Mouse (Mus musculus) midbrain, postnatal 0 days (tissue): ENCODE results near the gene Zbtb1. TPM values are rescaled to one million over a fixed set of nuclear protein-coding genes. Genes with fewer than 3 reads are reported as not detected.
A peak's percentile ranks its signal among the peaks of the same experiment; 100 is the strongest.

Experiments
- ATAC-seq: fragments of 200-750 bp; cut with Nextera tagmentation; 2 replicates; pipeline ENCODE4 v1.8.0; 2017; ENCODE audit warnings: moderate number of reproducible peaks, mild to moderate bottlenecking, moderate TSS enrichment, moderate library complexity; ENCODE audit not compliant: low FRiP score
- DNase-seq: peaks from one replicate; pipeline ENCODE4 v3.0.0-alpha.2; 2015; ENCODE audit warnings: low spot score
- H3K27ac ChIP-seq: fragments of 300-500 bp; sonication (generic); 2 replicates; pipeline ENCODE4 v1.5.1; 2014; ENCODE audit warnings: low read depth, mild to moderate bottlenecking, low read length, mixed read lengths
- H3K27me3 ChIP-seq: fragments of 300-500 bp; sonication (generic); 2 replicates; pipeline ENCODE4 v1.6.1; 2014; ENCODE audit warnings: low read length, control low read depth, mixed read lengths; ENCODE audit not compliant: insufficient read depth
- H3K36me3 ChIP-seq: fragments of 300-500 bp; sonication (generic); 2 replicates; pipeline ENCODE4 v1.6.1; 2014; ENCODE audit warnings: low read length, control low read depth, mixed read lengths; ENCODE audit not compliant: insufficient read depth
- H3K4me1 ChIP-seq: fragments of 300-500 bp; sonication (generic); 2 replicates; pipeline ENCODE4 v1.6.1; 2014; ENCODE audit warnings: mild to moderate bottlenecking, control low read depth, antibody characterized with exemption, low read length, mixed read lengths; ENCODE audit not compliant: insufficient read depth
- H3K4me2 ChIP-seq: fragments of 300-500 bp; sonication (generic); 2 replicates; pipeline ENCODE4 v1.6.1; 2014; ENCODE audit warnings: low read depth, mild to moderate bottlenecking, low read length, mixed read lengths; ENCODE audit not compliant: poor library complexity, severe bottlenecking
- H3K4me3 ChIP-seq: fragments of 300-500 bp; sonication (generic); 2 replicates; pipeline ENCODE4 v1.5.1; 2014; ENCODE audit warnings: low read depth, mild to moderate bottlenecking, low read length, moderate library complexity
- H3K9ac ChIP-seq: fragments of 300-500 bp; sonication (generic); replicated peaks from 2 replicates; pipeline ENCODE4 v1.6.1; 2014; ENCODE audit warnings: mild to moderate bottlenecking, low read length, moderate library complexity, mixed read lengths; ENCODE audit not compliant: poor library complexity, severe bottlenecking
- H3K9me3 ChIP-seq: fragments of 300-500 bp; sonication (generic); 2 replicates; pipeline ENCODE4 v1.6.1; 2016; ENCODE audit warnings: low read length, control low read depth
- CTCF ChIP-seq: IDR thresholded peaks from 2 replicates; pipeline ENCODE4 v1.5.1; 2016; ENCODE audit warnings: antibody characterized with exemption, mild to moderate bottlenecking
- WGBS: fragments of 180-500 bp; shearing (Covaris S2); extraction: QIAGEN DNeasy Blood & Tissue Kit; methylation state at CpG from one replicate; pipeline ENCODE4 v1.1.7; 2014; 5-methylcytosine and 5-hydroxymethylcytosine counted together
- polyA plus RNA-seq: library from polyadenylated mRNA; unstranded; fragments of >200 nt; fragmentation: Nextera tagmentation; extraction: Ambion mirVana; gene quantifications from 2 replicates; pipeline ENCODE4 v1.2.1, GENCODE M21; 2015
- total RNA-seq: library from RNA; depleted of rRNA; stranded (reverse); fragments of >200 nt; gene quantifications from 2 replicates; pipeline ENCODE4 v1.2.3, GENCODE M21; 2014

Zbtb1 gene
- total and polyA plus RNA-seq, 2 experiments from 2014 or later, result 1.9 to 2.9 TPM

GRCm38 (mm10) chr12:76397281-76397680, 27.2 kb downstream of the Zbtb1 start:
- H3K9me3 ChIP-seq, result no peaks in the 10 kb centered on the region
- DNase-seq (no peak), ATAC-seq (no peak)
- H3K4me2 ChIP-seq, result no peak overlapping the region
- 88% methylated on average over 5 of the region's 5 CpGs for WGBS
- no peak overlapping the region for H3K9ac ChIP-seq
- TF ChIP-seq CTCF, result no peak
- no peak overlapping the region for H3K27ac ChIP-seq
- H3K4me1 ChIP-seq, result no peaks in the 10 kb centered on the region
- no peaks in the 10 kb centered on the region for H3K36me3 ChIP-seq
- H3K27me3 ChIP-seq, result 0 out of 2 replicates have a peak, but pooled peaks cover 7% of the 10 kb centered on the region
- H3K4me3 ChIP-seq, result no peak overlapping the region

GRCm38 (mm10) chr12:76401674-76402073, 31.6 kb downstream of the Zbtb1 start:
- Histone ChIP-seq H3K9ac (no peak overlapping the region), H3K27me3 (peaks cover 26% of the 10 kb centered on the region), H3K9me3 (no peaks in the 10 kb centered on the region), H3K4me2 (no peak overlapping the region), H3K4me1 (0 out of 2 replicates have a peak, but pooled peaks cover 8% of the 10 kb centered on the region), H3K36me3 (no peaks in the 10 kb centered on the region), H3K4me3 (no peak overlapping the region), H3K27ac (no peak overlapping the region)
- DNase-seq (no peak), ATAC-seq (no peak)
- WGBS, result 50% methylated on average over 3 of the region's 3 CpGs
- TF ChIP-seq CTCF, result peak; percentile 37; the same call in 1 of the 2 replicates

DNA sequence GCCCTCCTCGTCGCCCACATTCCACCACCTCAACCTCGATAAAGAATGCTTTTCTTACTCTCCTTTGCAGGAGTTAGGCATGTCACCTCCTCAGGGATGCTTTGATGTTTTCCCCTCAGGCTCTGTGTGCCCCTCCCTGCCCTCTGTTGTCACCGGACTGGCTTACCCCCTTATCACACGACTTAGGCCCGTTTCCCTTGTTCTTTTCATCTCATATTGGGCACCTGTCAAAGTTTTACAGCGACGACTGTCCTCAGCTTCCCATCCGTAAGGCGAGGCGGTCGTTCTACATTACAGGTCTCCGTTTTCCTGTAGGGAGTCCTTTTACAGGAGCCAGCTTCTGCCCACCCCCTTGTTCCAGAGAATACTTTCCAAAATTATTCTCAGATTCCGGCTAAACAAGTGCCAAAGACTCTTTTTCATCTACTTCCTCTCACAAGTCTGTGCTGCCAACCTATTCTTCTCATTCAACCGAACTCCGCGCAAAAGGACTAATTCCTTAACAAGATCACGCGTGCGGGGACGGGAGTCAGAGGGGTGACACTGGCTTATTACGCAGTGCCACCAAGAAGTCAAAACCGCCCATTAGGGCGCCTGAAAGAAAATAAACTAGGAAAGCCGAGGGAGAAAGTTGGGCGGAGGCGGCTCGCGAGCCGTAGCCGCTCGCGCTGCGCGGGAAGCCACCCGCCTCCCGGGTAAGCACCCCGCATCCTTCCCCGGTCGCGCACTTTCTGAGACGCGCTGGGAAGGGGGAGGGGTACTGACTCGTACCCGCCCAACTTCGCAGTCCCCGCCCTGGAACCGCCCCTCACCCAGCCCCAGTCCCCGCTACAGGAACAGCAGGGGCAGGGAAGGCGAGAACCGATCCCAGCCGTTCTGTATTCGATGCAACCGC, 33.2 kb downstream of the Zbtb1 start:
- 1% methylated on average over 52 of the region's 54 CpGs for WGBS
- H3K27ac ChIP-seq, result peak overlapping the region; percentile 48; the same call in 1 of the 2 replicates
- H3K4me2 ChIP-seq, result peak overlapping the region; percentile 73
- H3K4me3 ChIP-seq, result peak overlapping the region; percentile 56
- DNase-seq (no peak), ATAC-seq (peak; percentile 85)
- H3K9ac ChIP-seq, result peak overlapping the region; percentile 46; the same call in 1 of the 2 replicates
- H3K9me3 ChIP-seq, result no peaks in the 10 kb centered on the region
- H3K4me1 ChIP-seq, result 0 out of 2 replicates have a peak, but pooled peaks cover 8% of the 10 kb centered on the region
- H3K36me3 ChIP-seq, result no peaks in the 10 kb centered on the region
- no peak for TF ChIP-seq CTCF
- peaks cover 34% of the 10 kb centered on the region for H3K27me3 ChIP-seq

- DNase-seq (peak; percentile 99), ATAC-seq (peak; percentile 97)
- Histone ChIP-seq H3K9me3 (no peaks in the 10 kb centered on the region), H3K36me3 (no peaks in the 10 kb centered on the region), H3K27me3 (peaks cover 34% of the 10 kb centered on the region), H3K4me1 (0 out of 2 replicates have a peak, but pooled peaks cover 8% of the 10 kb centered on the region), H3K4me3 (peak within 1 kb of the TSS; percentile 56), H3K27ac (peak within 1 kb of the TSS; percentile 48; the same call in 1 of the 2 replicates), H3K9ac (peak within 1 kb of the TSS; percentile 46; the same call in 1 of the 2 replicates), H3K4me2 (peak within 1 kb of the TSS; percentile 73)
- under 1% methylated on average over 54 of the region's 54 CpGs for WGBS
- TF ChIP-seq CTCF, result no peak
These were observed 33.9 kb downstream of the Zbtb1 start, which contains the start of gene Hspa2 for GRCm38 (mm10) chr12:76403886-76404537. TSS of gene Hspa2 (plus strand) at chr12:76404176.

DNA sequence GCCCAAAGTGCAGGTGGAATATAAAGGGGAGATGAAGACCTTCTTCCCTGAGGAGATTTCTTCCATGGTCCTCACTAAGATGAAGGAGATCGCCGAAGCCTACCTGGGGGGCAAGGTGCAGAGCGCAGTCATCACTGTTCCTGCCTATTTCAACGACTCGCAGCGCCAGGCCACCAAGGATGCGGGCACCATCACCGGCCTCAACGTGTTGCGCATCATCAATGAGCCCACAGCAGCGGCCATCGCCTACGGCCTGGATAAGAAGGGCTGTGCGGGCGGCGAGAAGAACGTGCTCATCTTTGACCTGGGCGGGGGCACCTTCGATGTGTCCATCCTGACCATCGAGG, 34.7 kb downstream of the Zbtb1 start:
- H3K9me3 ChIP-seq, result no peaks in the 10 kb centered on the region
- no peaks in the 10 kb centered on the region for H3K36me3 ChIP-seq
- DNase-seq (no peak), ATAC-seq (no peak)
- H3K27ac ChIP-seq, result no peak overlapping the region
- peak overlapping the region; percentile 73 for H3K4me2 ChIP-seq
- H3K4me3 ChIP-seq, result peak overlapping the region; percentile 56
- H3K9ac ChIP-seq, result no peak overlapping the region
- TF ChIP-seq CTCF, result no peak
- 10% methylated on average over 20 of the region's 20 CpGs for WGBS
- H3K27me3 ChIP-seq, result peaks cover 34% of the 10 kb centered on the region
- H3K4me1 ChIP-seq, result 0 out of 2 replicates have a peak, but pooled peaks cover 8% of the 10 kb centered on the region
